Mouse (Mus musculus) MEL (cell line): Measurements from ENCODE around the gene Ddx41.

Source experiments
- CHD2 ChIP-seq: IDR thresholded peaks from 2 replicates; pipeline ENCODE4 v1.6.1; 2011; ENCODE audit warnings: low read length, improper control_type of control experiment
- CTCF ChIP-seq, 3 experiments: IDR thresholded peaks in 2 of 3; conservative IDR thresholded peaks in 1 of 3; 2 replicates each; pipeline ENCODE4 v1.5.1; 2011 to 2012; ENCODE audit warnings: low read length in 3 of 3, low read depth in 2 of 3, mild to moderate bottlenecking in 2 of 3, improper control_type of control experiment in 1 of 3, inconsistent platforms in 1 of 3, mixed read lengths in 1 of 3, moderate library complexity in 1 of 3; ENCODE audit not compliant: control insufficient read depth in 1 of 3, insufficient read depth in 1 of 3, poor library complexity in 1 of 3, severe bottlenecking in 1 of 3
- E2F4 ChIP-seq: IDR thresholded peaks from 2 replicates; pipeline ENCODE4 v1.6.1; 2011; ENCODE audit warnings: low read depth, low read length, improper control_type of control experiment, borderline replicate concordance
- MAZ ChIP-seq: IDR thresholded peaks from 2 replicates; pipeline ENCODE4 v1.6.1; 2012; ENCODE audit warnings: low read depth, mild to moderate bottlenecking, inconsistent platforms, low read length, improper control_type of control experiment
- MYB ChIP-seq: IDR thresholded peaks from 2 replicates; pipeline ENCODE4 v1.6.1; 2011; ENCODE audit warnings: mild to moderate bottlenecking, low read depth, low read length, improper control_type of control experiment
- POLR2A ChIP-seq, 2 experiments: IDR thresholded peaks; 2 replicates each; pipeline ENCODE4 v1.6.1; 2011 to 2012; ENCODE audit warnings: low read length in 2 of 2, mild to moderate bottlenecking in 2 of 2, control low read depth in 1 of 2, improper control_type of control experiment in 1 of 2, low read depth in 1 of 2, moderate library complexity in 1 of 2; ENCODE audit not compliant: control insufficient read depth in 1 of 2, insufficient read depth in 1 of 2, poor library complexity in 1 of 2
- POLR2AphosphoS2 ChIP-seq: IDR thresholded peaks from 2 replicates; pipeline ENCODE4 v1.6.1; 2011; ENCODE audit warnings: low read length, improper control_type of control experiment
- SMC3 ChIP-seq: IDR thresholded peaks from 2 replicates; pipeline ENCODE4 v1.6.1; 2011; ENCODE audit warnings: low read depth, low read length, improper control_type of control experiment
- TCF12 ChIP-seq: IDR thresholded peaks from 2 replicates; pipeline ENCODE4 v1.6.1; 2014; ENCODE audit warnings: low read depth, mild to moderate bottlenecking, inconsistent platforms, low read length, improper control_type of control experiment, moderate library complexity
- UBTF ChIP-seq: IDR thresholded peaks from 2 replicates; pipeline ENCODE4 v1.6.1; 2012; ENCODE audit warnings: low read depth, mild to moderate bottlenecking, inconsistent platforms, low read length, improper control_type of control experiment, moderate library complexity, borderline replicate concordance; ENCODE audit not compliant: insufficient read depth
- ZNF384 ChIP-seq: IDR thresholded peaks from 2 replicates; pipeline ENCODE4 v1.6.1; 2012; ENCODE audit warnings: low read depth, mild to moderate bottlenecking, inconsistent platforms, low read length, improper control_type of control experiment

GRCm38 (mm10) chr13:55548426-55548825 is 12.0 kb upstream of the Ddx41 start:
- TF ChIP-seq POLR2A (IDR thresholded peaks at IDR 0.05; ENCODE audit: control insufficient read depth in 1 of 2, insufficient read depth in 1 of 2, low read depth in 1 of 2, low read length in 2 of 2, poor library complexity in 1 of 2) (no peak), POLR2AphosphoS2 (no peak), ZNF384 (no peak), MAZ (no peak), CHD2 (no peak), TCF12 (no peak), SMC3 (no peak), UBTF (no peak), CTCF (IDR thresholded peaks at IDR 0.05 in 2 of 3, conservative IDR thresholded peaks at IDR 0.05 in 1 of 3; ENCODE audit: control insufficient read depth in 1 of 3, insufficient read depth in 1 of 3, low read depth in 2 of 3, low read length in 3 of 3, poor library complexity in 1 of 3, severe bottlenecking in 1 of 3) (no peak), E2F4 (no peak), MYB (no peak)
